Mouse (Mus musculus) embryo, embryonic 11.5 days (tissue): ENCODE results near the gene Sh3bgrl3.
A peak's percentile ranks its signal among the peaks of the same experiment; 100 is the strongest.

ENCODE experiments used
- DNase-seq: peaks from one replicate; pipeline ENCODE4 v3.0.0-alpha.2; 2012; ENCODE audit warnings: low read depth, low spot score

The Sh3bgrl3 gene

GRCm38 (mm10) chr4:134112403-134112802 is 16.2 kb downstream of the Sh3bgrl3 start:
- no peak for DNase-seq

GRCm38 (mm10) chr4:134110653-134111052 is 17.9 kb downstream of the Sh3bgrl3 start:
- no peak for DNase-seq

- DNase-seq = no peak
Measured at GRCm38 (mm10) chr4:134108196-134108595, 20.4 kb downstream of the Sh3bgrl3 start.

- DNase-seq = no peak
Measured at GRCm38 (mm10) chr4:134107730-134108129, 20.9 kb downstream of the Sh3bgrl3 start.

- no peak for DNase-seq
Measured at GRCm38 (mm10) chr4:134106105-134106504, 22.5 kb downstream of the Sh3bgrl3 start.

GRCm38 (mm10) chr4:134102742-134103119 is 25.9 kb downstream of the Sh3bgrl3 start:
- DNase-seq = no peak

- DNase-seq = peak; percentile 76
Measured at GRCm38 (mm10) chr4:134101979-134102741, 26.4 kb downstream of the Sh3bgrl3 start, which contains the start of gene Ubxn11. Gene Ubxn11, plus strand, starts transcription at chr4:134102570.

- DNase-seq = no peak
Measured at GRCm38 (mm10) chr4:134100245-134100644, 28.3 kb downstream of the Sh3bgrl3 start.

- no peak for DNase-seq
Measured at GRCm38 (mm10) chr4:134098628-134099027, 30.0 kb downstream of the Sh3bgrl3 start.

GRCm38 (mm10) chr4:134097015-134097608 is 31.5 kb downstream of the Sh3bgrl3 start:
- DNase-seq = no peak

GRCm38 (mm10) chr4:134096120-134096519 is 32.5 kb downstream of the Sh3bgrl3 start:
- no peak for DNase-seq

- no peak for DNase-seq
Measured at GRCm38 (mm10) chr4:134094923-134095547, 33.6 kb downstream of the Sh3bgrl3 start, which contains the start of gene Cd52. Gene Cd52, minus strand, starts transcription at chr4:134095082.

- DNase-seq = no peak
Measured at GRCm38 (mm10) chr4:134094004-134094564, 34.5 kb downstream of the Sh3bgrl3 start.

- DNase-seq = no peak
Measured at GRCm38 (mm10) chr4:134092382-134093288, 36.0 kb downstream of the Sh3bgrl3 start.

GRCm38 (mm10) chr4:134091225-134091529 is 37.4 kb downstream of the Sh3bgrl3 start:
- DNase-seq = no peak

- no peak for DNase-seq
Measured at GRCm38 (mm10) chr4:134090521-134091224, 37.9 kb downstream of the Sh3bgrl3 start.

GRCm38 (mm10) chr4:134089029-134089428 is 39.6 kb downstream of the Sh3bgrl3 start:
- no peak for DNase-seq

- DNase-seq = no peak
Measured at GRCm38 (mm10) chr4:134087412-134087811, 41.2 kb downstream of the Sh3bgrl3 start.

- no peak for DNase-seq
Measured at GRCm38 (mm10) chr4:134084999-134085398, 43.6 kb downstream of the Sh3bgrl3 start.

- DNase-seq = no peak
Measured at GRCm38 (mm10) chr4:134082460-134082859, 46.1 kb downstream of the Sh3bgrl3 start.
